Mouse (Mus musculus) left cerebral cortex, postnatal 10 days (tissue): ENCODE measurements at regions not wholly inside any gene's neighbourhood (a gene's known extent, or its start where the extent isn't known, plus 50 kb on each side); places are given as distances from the start of the nearest gene placed in this dataset.

Experiments used
- DNase-seq, 2 experiments: peaks; one replicate each; pipeline ENCODE4 v3.0.0; 2021 to 2022; ENCODE audit warnings: low spot score in 2 of 2, mixed read lengths in 1 of 2; ENCODE audit errors: extremely low spot score in 1 of 2
- intact Hi-C: fragments of 180-260 bp; cut with DNase I; formaldehyde crosslinking; loops from one replicate; pipeline ENCODE4 v1.15.1; 2025

DNA sequence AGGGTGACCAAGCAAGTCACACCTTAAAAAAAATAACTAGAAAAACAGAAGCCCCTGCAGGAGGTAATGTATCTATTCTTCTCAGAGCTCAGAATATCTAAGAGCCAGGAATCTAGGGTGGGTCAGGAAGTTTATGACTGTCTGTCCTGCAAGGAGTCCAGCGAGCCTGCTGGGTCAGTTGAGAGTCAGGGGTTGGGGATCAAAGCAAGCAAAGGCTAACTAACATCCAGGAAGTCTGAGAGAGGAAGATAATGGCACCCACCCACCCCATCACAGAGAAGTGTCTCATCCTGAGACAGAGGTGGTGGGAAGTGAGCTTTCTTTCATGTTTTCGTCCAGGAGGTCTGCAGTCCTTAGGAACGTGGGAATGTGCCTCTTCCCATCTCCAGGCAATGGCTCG, 116.4 kb upstream of the Slc44a1 start:
- intact Hi-C loops = no loop called here
- DNase-seq = peak in 1 of 2 experiments; percentile 57

DNA sequence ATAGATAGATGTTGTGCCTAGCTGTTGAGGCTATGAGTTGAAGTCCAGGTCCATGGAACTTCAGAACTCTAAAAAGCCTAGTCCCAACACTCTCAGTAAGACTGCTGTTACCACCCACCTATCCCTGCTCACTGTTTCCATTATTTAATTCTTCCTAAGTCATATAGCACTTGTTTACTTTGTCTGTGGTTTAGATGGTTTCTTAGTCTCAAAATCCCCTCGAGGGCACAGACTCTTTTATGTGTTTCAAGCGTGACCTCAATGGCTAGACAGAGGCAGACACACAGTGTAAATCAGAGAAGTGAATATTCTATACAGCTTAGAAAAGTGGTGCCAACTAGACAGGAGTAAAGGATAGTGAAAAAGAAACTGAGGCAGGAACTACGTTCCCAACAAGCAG, 117.0 kb upstream of the Slc44a1 start:
- intact Hi-C loops = no loop called here
- DNase-seq = no peak

DNA sequence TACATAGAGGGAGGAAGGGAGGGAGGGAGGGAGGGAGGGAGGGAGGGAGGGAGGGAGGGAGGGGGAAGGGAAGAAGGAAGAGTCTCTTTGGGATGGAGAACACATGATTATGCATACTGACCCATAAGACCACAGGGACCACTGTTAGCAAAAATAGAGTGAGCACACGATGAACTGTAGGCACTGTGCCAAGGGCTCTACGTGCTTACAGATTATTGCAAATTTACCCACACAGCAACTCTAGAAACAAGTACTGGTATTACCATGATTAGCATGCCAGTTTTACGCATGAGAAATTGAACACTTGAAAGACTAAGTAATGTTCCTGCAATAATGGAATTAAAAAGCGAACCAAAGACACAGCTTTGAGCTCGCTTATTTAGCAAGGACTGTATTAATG, 117.7 kb upstream of the Slc44a1 start:
- intact Hi-C loops = no loop called here
- no peak for DNase-seq

DNA sequence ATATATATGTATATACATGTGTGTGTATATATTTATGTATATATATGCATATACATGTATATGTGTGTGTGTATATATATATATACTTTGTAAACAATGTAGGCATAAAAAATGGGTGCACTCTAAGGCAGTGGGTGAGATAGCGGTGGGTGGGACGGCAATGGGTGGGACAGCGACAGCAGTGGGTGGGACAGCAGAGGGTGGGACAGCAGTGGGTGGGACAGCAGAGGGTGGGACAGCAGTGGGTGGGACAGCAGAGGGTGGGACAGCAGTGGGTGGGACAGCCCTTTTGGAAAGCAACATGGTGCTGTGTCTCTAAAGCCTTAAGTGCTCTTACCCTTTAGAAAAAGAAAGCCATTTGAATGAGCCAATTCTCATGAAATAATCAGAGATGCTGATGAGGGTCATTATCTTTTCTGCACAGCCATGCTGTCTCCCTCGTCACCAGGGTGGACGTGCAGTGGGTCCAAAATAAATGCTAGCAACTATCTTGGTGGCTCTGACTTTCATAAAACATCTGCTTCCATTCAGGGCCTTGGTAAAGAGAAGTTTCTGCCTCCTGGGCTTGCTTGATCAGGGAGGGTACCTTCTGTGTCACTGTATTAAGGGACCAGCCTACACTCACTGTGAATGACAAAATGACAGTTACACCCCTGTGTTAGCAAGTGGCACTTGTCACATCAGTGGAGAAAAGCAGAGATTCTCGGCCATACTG, 119.3 kb upstream of the Slc44a1 start:
- intact Hi-C loops = no loop called here
- DNase-seq = no peak

DNA sequence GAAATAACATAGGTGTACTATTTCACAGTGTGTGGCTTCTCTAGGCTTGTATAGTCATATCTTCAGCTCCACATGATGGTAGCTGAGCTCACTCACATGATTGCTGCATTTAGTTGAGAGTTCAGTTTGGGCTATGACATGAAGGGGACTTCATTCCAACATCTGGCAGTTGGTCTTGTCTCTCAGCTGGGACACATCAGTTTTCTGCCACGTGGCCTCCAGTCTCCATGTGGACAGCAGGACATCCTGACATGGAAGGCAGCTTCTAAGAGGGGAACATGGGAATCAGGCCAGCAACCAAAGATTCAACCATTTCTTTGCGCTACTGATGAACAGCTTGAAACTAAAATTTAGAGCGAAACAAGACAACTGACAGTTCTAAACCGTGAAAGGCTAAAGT, 121.2 kb upstream of the Slc44a1 start:
- intact Hi-C loops = no loop called here
- DNase-seq = no peak

DNA sequence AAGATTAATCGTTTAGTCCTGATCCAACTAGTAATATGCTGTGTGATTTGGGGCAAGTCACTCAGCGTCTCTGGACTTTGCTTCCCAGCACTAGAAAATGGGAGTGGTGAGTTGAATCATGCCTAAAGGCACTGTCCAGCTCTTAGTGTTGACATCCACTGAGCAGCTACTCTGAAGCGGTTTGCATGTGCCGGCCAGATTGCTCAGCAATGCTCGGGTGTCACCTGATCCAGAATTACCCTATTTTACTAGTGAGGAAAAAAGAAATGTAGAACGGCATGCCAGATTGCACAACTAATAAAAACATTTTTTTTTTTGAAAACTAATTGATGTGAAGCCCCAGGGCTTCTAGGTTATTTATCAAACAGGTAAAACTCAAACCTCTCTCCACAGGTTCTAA, 122.0 kb upstream of the Slc44a1 start:
- intact Hi-C loops = no loop called here
- DNase-seq = no peak

DNA sequence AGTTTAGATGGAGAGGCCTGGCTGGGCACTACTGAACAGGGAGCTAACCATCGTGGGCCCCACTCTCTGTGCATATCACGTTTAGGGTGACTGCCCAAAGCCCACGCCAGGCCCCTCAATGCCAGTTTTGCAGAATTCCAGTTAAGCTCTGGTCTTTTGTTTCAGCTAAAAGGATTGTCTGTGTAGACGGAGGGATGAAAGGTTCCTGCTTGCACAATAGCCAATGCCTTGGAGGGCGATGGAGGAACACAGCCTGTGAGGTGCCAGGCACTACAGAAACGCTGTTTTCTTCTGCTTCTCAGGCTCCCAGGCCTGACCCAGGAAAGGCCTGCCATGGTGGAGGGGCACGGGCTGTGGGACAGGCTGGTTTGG, 122.8 kb upstream of the Slc44a1 start:
- DNase-seq = no peak
- intact Hi-C loops = no loop called here

DNA sequence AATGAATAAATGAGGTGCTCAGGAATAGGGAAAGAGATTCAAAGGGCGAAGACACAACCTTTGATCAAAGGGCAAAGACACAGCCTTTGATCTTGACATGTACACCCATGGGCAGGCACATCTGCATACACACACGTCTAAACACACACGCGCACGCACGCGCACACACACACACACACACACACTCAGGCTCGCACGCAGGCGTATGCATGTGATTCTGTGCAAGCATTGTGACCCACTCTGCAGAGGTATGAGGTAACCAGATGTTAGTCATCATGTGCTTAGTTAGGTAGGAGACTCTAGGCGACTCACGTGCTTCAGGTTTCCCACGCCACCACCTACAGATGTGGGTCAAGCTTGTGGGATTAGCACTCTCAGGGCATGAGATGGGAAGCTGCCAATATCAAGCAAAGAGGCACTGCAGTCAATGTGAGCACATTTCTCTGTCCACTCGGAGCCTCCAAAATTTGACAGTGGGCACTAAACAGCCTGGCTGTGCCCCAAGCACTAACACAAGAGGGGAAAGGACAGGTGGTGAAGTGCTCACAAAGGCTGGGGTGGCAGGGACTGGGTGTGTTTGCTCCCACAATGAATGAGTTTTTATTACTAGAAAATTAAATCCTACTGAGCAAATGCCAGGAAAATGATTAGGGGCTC, 123.3 kb upstream of the Slc44a1 start:
- DNase-seq = no peak
- intact Hi-C loops = no loop called here

DNA sequence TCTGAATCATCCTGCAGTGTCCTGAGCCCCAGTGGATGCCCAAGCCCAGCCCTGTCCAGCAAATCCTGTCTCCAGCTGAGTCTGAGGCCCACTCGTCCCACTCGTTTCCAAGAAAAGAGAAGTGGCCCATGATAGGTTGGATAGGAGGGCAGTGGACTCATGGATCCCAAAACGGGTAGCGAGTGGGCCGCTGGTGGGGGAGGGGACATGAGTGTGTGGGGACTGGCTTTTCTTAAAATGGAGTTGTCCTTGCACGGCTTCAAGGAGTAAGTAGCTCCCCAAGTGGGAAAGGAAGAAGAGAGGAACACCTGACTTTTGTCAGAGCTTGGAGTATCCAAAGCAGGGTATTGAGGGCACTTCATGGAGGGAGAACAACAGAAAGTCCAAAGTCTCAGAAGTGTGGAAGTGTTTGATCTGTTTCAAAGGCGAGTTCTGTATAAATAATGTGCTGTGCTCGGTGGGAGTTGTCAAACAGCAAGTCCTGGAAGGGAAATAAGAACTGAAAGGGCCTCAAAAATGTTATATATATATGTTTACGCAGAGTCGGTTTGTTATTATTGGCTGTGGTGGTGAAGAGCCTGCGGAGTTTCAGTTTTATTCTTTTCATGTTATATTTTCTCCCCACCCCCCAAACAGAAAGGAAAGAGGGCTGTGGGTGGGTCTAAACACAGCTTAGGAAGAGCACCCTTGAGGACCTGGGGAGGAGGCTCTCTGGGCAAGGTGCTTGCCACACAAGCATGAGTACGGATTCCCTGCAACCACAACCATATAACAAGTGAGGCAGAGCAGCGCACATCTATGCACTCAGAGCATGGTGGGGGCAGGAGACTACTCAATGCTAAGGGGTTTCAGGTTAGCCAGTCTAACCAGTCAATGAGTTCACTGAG, 124.1 kb upstream of the Slc44a1 start:
- intact Hi-C loops = no loop called here
- no peak for DNase-seq

DNA sequence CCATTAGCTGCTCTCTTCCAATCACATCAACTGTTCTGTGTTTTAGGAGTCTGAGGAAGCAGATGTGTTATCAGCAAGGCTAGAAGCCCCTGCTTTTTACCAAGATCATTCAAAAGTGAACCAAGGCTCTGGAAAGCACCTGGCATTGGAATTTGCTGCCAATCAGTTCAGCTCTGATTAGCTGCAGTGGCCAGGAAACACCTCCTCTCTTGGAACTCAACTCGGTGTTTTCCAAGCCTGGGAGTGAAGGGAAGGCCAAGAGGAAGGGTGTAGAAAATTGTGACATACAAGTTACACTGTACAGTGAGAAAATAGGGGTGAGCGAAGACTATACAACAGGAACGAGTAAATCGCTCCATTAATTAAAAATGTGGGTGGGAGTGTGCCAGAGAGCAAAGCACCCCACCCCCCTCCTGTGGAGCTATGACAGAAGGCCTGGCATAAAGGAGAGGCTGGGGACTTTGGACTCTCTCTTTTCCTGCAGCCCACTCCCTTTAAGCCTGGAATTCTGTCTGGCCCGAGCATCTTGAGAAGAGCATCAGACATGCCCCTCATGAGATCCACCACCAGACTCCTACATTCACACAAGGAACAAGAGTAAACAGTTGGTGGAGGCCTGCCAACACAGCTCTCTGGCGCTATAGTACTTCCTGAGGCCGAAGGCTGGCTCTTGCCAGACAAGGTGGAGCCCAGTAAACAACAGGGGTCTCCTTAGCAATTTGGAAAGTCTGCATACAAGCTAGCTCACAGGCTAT, 124.9 kb upstream of the Slc44a1 start:
- intact Hi-C loops = no loop called here
- DNase-seq = peak; percentile 39 to 85

DNA sequence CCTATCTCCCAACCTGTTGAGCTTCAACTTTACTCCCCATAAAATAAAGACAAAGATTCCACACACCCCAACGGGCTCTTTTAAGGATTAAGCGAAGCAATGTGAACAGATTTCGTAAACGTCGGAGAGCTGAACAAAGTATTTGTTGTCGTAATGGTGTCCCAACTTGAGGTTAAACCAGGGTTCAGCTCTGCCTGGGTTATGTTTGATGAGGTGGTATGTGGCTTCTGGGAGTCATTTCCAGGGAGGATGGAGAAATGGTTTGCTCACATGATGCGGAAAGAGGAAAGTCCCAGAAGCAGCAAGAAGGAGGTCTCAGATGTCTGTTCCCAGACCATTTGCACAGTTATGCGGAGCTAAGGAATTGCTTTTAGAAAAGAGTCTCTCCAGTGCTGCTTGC, 126.1 kb upstream of the Slc44a1 start:
- intact Hi-C loops = no loop called here
- no peak for DNase-seq

DNA sequence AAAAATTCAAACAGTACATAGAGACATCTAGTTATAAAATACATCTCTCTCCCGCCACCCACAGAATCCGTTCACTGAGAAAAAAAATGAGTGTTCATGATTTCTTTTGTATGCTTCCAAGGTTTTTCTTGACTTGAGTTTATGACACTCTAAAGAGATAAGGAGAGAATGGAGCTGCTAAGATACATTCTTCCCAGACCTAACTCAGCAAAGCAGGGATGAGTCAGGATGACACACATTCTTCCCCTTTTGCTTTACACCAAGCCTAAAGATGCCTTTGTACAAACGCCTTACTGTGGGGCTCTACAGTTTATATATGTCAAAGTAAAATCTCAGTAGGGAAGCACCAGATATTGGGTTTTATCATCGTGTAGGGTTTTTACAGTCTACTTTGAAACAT, 133.1 kb upstream of the Slc44a1 start:
- DNase-seq = no peak

DNA sequence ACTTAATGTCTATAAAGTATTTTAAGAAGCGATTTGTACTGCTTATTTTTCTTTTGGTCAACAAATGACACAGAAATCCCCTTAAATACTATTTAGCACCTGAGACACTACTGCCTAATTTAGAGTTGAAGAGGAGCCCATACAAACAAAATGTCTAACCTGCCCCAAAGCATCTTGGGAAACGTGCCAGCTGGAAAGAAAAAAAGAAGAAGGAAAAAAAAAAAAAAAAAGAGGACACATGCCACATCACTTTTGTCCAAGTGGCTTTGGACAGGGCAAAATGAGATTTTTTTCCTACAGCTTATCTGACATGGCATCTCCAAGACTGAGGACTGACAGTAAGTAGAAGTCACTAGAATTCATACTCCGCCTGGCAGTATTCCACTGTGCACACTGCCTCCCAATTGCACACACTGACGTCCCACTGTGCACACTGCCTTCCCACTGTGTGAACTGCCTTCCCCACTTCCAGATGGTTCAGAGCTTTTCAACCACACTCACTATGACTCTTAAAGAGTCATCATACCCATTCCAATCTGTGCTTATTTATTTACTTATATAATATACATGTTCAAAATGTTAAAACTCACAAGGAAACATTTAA, 135.3 kb upstream of the Slc44a1 start:
- intact Hi-C loops = no loop called here

More for the DNA sequence above, 133.1 kb upstream of the Slc44a1 start:
- intact Hi-C loops = no loop called here

DNA sequence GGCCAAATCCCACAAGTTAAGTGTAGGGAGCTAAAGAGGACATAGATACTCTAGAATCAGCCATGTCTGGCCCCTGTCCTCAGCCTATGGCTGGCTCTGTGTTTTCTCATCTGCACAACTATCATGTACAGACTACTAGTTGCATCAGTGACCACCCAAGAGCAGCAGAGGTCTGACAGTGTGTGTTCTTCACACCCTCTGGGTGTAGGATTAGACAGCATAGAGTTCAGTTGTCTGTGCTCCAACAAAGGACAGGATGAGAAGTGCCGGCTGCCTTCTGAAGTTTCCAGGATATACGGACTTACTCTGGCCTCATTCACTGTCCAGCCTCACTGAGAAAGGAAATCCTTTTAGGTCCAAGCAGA, 135.9 kb upstream of the Slc44a1 start:
- DNase-seq = no peak
- intact Hi-C loops = no loop called here

More for the DNA sequence above, 135.3 kb upstream of the Slc44a1 start:
- DNase-seq = no peak

DNA sequence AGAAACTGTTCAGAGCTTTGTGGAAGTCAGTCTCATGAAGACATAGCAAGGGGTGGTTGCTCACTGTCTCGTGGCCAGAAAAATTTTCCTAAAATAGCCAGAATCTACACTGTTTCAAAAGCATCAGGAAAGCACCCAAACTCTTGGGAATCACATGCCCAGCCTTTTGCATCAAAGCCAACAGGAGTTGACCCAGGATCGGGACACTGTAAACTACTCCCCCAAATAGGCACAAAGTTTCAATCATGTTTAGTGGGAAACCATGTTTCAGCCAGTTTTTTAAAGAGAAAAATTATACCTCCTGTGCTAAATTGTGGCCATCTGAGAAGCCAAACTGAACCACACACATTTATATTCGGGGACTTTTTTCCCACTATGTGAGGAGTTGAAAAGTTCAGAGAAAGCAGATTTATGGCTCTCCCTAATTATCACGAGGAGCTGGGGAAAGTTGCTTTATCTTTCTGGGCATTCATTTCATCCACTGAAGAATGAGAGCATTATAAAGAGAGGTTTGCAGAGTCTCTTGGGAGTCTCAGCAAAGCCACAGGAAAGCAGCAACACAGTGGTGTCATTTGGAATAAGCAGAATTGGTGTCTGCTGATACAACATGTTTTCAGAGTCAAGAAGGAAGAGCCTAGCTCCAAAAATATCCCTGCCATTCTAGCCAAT, 136.5 kb upstream of the Slc44a1 start:
- intact Hi-C loops = no loop called here

DNA sequence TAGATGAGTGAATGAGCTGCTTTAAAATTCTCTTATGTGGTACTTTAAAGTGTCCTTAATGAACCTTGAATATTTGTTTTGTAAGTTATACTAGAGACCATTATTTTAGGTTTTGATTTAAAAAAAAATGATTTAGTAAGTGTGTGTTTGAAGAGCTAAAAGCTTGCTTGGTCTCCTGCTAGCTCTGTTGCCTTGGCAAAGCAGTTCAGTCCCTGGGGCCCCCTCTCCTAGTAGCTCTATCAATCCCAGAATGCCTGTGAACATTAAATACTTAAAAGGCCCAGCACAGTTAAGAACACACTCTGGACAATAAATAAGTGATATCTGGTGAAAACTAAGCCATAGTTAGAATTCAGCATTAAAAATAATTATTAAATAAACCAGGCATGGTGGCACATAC, 138.3 kb upstream of the Abca1 start:
- intact Hi-C loops = no loop called here
- DNase-seq = no peak

More for the DNA sequence above, 136.5 kb upstream of the Slc44a1 start:
- DNase-seq = no peak

DNA sequence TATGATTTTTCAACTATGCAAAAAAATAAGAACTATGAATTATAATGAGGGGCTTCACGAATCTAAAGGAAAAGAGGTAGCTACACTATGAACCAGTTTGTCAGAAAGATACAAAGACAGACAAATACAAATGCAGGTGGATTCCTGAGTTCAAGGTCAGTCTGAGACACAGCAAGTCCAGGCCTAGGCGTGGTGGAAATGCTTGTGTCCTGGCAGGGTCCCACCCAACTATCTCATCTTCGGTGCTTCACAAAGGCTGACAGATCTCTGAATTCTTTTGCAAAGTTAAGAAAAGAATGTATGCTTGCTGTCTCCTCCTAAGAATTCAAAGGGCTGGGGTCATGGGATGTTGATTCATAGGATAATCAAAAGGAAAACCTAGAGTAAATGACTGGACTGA, 132.9 kb upstream of the Abca1 start:
- DNase-seq = no peak
- intact Hi-C loops = no loop called here

DNA sequence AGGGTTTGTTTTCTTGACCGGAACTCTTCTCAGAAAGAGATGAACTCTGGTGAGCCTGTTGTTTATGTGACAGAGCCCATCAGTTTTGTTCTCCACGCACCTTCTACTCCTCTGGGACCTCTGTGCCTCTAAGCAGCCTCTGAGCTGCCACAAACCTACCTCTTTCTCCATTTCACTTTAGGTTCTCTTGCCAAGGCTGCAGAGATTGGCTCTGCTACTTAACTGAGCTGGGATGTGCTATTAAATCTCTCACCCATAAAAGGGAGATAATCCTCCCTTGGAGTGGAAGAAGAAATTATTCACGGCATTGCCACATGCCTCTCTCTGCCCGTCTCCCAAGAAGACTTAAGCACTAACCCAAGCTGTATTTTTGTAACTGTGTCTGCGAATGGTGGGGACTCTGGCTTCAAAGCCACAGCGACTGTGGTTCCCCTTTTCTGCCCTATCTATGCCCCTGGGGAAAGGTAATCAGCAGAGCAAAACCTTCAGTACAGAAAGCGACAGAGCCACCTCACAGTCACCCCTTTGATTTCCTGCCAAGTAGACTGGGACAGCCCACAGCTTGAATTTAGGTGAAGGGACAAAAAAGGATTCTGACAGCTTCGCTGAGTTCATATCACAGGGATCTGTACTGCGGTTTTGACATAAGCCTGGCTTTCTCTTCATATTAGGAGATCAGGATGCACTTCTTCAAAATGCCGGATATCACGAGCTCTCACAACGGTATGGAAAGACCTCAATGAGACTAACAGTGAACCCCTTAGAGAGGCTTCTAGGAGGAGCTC, 118.2 kb upstream of the Abca1 start:
- intact Hi-C loops = no loop called here

More for the DNA sequence above, 118.2 kb upstream of the Abca1 start:
- no peak for DNase-seq
